27 mouse cellular contexts compared by ENCODE assay signal in the genomic region with DNA sequence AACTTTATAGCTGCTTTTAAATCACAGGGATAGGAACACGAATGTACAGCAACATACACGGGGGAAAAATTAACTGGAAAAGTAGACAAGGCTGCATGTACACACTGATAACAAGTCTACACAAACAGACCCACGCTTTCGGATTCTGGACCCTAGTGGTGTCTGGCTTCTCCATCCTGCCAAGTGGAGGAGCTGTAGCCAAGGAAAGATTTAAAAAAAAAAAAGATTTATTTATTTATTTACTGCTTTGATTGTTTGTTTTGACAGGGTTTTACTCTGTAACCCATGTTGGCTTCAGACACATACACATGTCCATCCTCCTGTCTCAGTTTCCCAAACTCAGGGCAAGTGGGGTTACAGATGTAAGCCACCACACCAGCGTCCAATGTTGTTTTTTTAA. TPM values are rescaled to one million over a fixed set of nuclear protein-coding genes. Genes with fewer than 3 reads are reported as not detected.
"Had no signal": no experiment of that assay in that cellular context is flagged by ENCODE, and none has a peak within 500 bp of the region (broad histone marks: within the 10 kb centered on the region; RNA-seq: fewer than 3 reads in every experiment).

No protein-coding gene starts in this region.

- H3K9ac ChIP-seq: limb, embryonic 12.5 days; limb, embryonic 15.5 days; liver, embryonic 12.5 days; liver, embryonic 15.5 days; lung, embryonic 15.5 days; midbrain, embryonic 12.5 days; midbrain, embryonic 15.5 days; neural tube, embryonic 12.5 days; neural tube, embryonic 15.5 days had no signal

- H3K36me3 ChIP-seq: limb, embryonic 12.5 days; limb, embryonic 15.5 days; liver, embryonic 12.5 days; liver, embryonic 15.5 days; lung, embryonic 15.5 days; midbrain, embryonic 12.5 days; midbrain, embryonic 15.5 days; neural tube, embryonic 12.5 days; neural tube, embryonic 15.5 days had no signal

- H3K9me3 ChIP-seq: limb, embryonic 12.5 days; limb, embryonic 15.5 days; liver, embryonic 12.5 days; liver, embryonic 15.5 days; lung, embryonic 15.5 days; midbrain, embryonic 12.5 days; midbrain, embryonic 15.5 days; neural tube, embryonic 12.5 days; neural tube, embryonic 15.5 days had no signal

- H3K27ac ChIP-seq: layer of hippocampus, adult 2 months; left cerebral cortex, adult 2 months; limb, embryonic 15.5 days; liver, embryonic 12.5 days; liver, embryonic 15.5 days; lung, embryonic 15.5 days; macrophage; midbrain, embryonic 12.5 days; midbrain, embryonic 15.5 days; neural tube, embryonic 12.5 days; neural tube, embryonic 15.5 days had no signal

- H3K4me2 ChIP-seq: limb, embryonic 12.5 days; limb, embryonic 15.5 days; liver, embryonic 12.5 days; liver, embryonic 15.5 days; lung, embryonic 15.5 days; midbrain, embryonic 12.5 days; midbrain, embryonic 15.5 days; neural tube, embryonic 12.5 days; neural tube, embryonic 15.5 days had no signal

- H3K27me3 ChIP-seq: limb, embryonic 12.5 days; limb, embryonic 15.5 days; liver, embryonic 15.5 days; lung, embryonic 15.5 days; midbrain, embryonic 12.5 days; midbrain, embryonic 15.5 days; neural tube, embryonic 12.5 days; neural tube, embryonic 15.5 days had no signal

- DNase-seq: kidney, adult 8-10 months; kidney, postnatal 10 days; layer of hippocampus, adult 9-11 months; layer of hippocampus, postnatal 36 days; lung, postnatal 14 days; right cerebral cortex, adult 18-20 months; right cerebral cortex, postnatal 14 days; right cerebral cortex, postnatal 4 days; thymus, adult 18-20 months; thymus, postnatal 14 days; thymus, postnatal 4 days had no signal

- H3K4me3 ChIP-seq: layer of hippocampus, adult 2 months; left cerebral cortex, adult 2 months; limb, embryonic 12.5 days; limb, embryonic 15.5 days; liver, embryonic 12.5 days; liver, embryonic 15.5 days; lung, embryonic 15.5 days; midbrain, embryonic 12.5 days; midbrain, embryonic 15.5 days; neural tube, embryonic 12.5 days; neural tube, embryonic 15.5 days had no signal

- H3K4me1 ChIP-seq: limb, embryonic 12.5 days; liver, embryonic 12.5 days; liver, embryonic 15.5 days; midbrain, embryonic 12.5 days; midbrain, embryonic 15.5 days; neural tube, embryonic 12.5 days; neural tube, embryonic 15.5 days had no signal

- ATAC-seq: inflammation-experienced regulatory T-cells, adult 6 months; intestine, postnatal 0 days; liver, embryonic 12.5 days; midbrain, embryonic 15.5 days had no signal

RNA-seq across cellular contexts. Expression of a gene that starts 5.8 kb away (rescaled TPM):
- polyA plus RNA-seq: inflammation-experienced regulatory T-cells, adult 6 months; intestine, postnatal 0 days; limb, embryonic 12.5 days; limb, embryonic 15.5 days; liver, embryonic 12.5 days; liver, embryonic 15.5 days; lung, embryonic 15.5 days; macrophage; midbrain, embryonic 12.5 days; midbrain, embryonic 15.5 days; neural tube, embryonic 12.5 days; neural tube, embryonic 15.5 days; stomach, embryonic 16.5 days; testis, adult 2 months had no signal

RNA-seq across cellular contexts. Expression of a gene that starts 45.7 kb away (rescaled TPM):
- polyA plus RNA-seq: liver, embryonic 12.5 days; midbrain, embryonic 12.5 days; midbrain, embryonic 15.5 days had no signal
